Mouse (Mus musculus) cortical plate, adult 2 months (tissue): ENCODE measurements around the gene Ap4s1.

Experiments used
- CTCF ChIP-seq: fragments of 200-500 bp; IDR thresholded peaks from 2 replicates; pipeline ENCODE4 v1.5.1; 2011; ENCODE audit warnings: mild to moderate bottlenecking, control low read depth, low read length; ENCODE audit not compliant: insufficient read depth; ENCODE audit errors: extremely low read depth
- POLR2A ChIP-seq: fragments of 200-500 bp; IDR thresholded peaks from 2 replicates; pipeline ENCODE4 v1.6.1; 2011; ENCODE audit warnings: mild to moderate bottlenecking, low read length, control low read depth; ENCODE audit not compliant: insufficient read depth; ENCODE audit errors: extremely low read depth

GRCm38 (mm10) chr12:51666708-51667430, 24.0 kb upstream of the Ap4s1 start:
- TF ChIP-seq CTCF = no peak
- TF ChIP-seq POLR2A = no peak
